Mouse (Mus musculus) forebrain, embryonic 11.5 days (tissue): ENCODE data around the gene Olfr1350. TPM values are rescaled to one million over a fixed set of nuclear protein-coding genes. Genes with fewer than 3 reads are reported as not detected.
"Not testable (repeated sequence)": the region's sequence is repeated elsewhere in the genome, so short reads cannot be mapped to it uniquely, and the experiment has no call there.

Source experiments
- ATAC-seq: fragments of 200-750 bp; cut with Nextera tagmentation; replicated peaks from 2 replicates; pipeline ENCODE4 v1.8.0; 2017; ENCODE audit warnings: moderate TSS enrichment; ENCODE audit not compliant: low FRiP score
- DNase-seq: peaks from one replicate; pipeline ENCODE4 v3.0.0-alpha.2; 2017; ENCODE audit warnings: low spot score
- H3K27ac ChIP-seq: fragments of 300-500 bp; sonication (generic); 2 replicates; pipeline ENCODE4 v1.5.1; 2014; ENCODE audit warnings: low read depth, low read length
- H3K27me3 ChIP-seq: fragments of 300-500 bp; sonication (generic); 2 replicates; pipeline ENCODE4 v1.6.1; 2014; ENCODE audit warnings: mild to moderate bottlenecking, low read length, mixed read lengths; ENCODE audit not compliant: control insufficient read depth, insufficient read depth
- H3K36me3 ChIP-seq: fragments of 300-500 bp; sonication (generic); 2 replicates; pipeline ENCODE4 v1.6.1; 2014; ENCODE audit warnings: mild to moderate bottlenecking, low read length, moderate library complexity, mixed read lengths; ENCODE audit not compliant: control insufficient read depth, insufficient read depth
- H3K4me1 ChIP-seq: fragments of 300-500 bp; sonication (generic); replicated peaks from 2 replicates; pipeline ENCODE4 v1.6.1; 2014; ENCODE audit warnings: low read length, mixed read lengths; ENCODE audit not compliant: control insufficient read depth, insufficient read depth
- H3K4me2 ChIP-seq: fragments of 300-500 bp; sonication (generic); 2 replicates; pipeline ENCODE4 v1.6.1; 2014; ENCODE audit warnings: low read depth, mild to moderate bottlenecking, low read length, moderate library complexity, mixed read lengths; ENCODE audit not compliant: severe bottlenecking
- H3K4me3 ChIP-seq: fragments of 300-500 bp; sonication (generic); 2 replicates; pipeline ENCODE4 v1.5.1; 2014; ENCODE audit warnings: low read depth, low read length
- H3K9ac ChIP-seq: fragments of 300-500 bp; sonication (generic); 2 replicates; pipeline ENCODE4 v1.6.1; 2014; ENCODE audit warnings: low read length
- H3K9me3 ChIP-seq: fragments of 300-500 bp; sonication (generic); 2 replicates; pipeline ENCODE4 v1.6.1; 2016; ENCODE audit warnings: low read length, mixed read lengths; ENCODE audit not compliant: control insufficient read depth
- WGBS: fragments of 180-500 bp; shearing (Covaris S2); extraction: QIAGEN DNeasy Blood & Tissue Kit; methylation state at CpG from one replicate; pipeline ENCODE4 v1.1.7; 2014; 5-methylcytosine and 5-hydroxymethylcytosine counted together
- polyA plus RNA-seq: library from polyadenylated mRNA; unstranded; fragments of >200 nt; fragmentation: Nextera tagmentation; extraction: Ambion mirVana; gene quantifications from 2 replicates; pipeline ENCODE4 v1.2.1, GENCODE M21; 2014

Olfr1350 gene
- not detected in 2 replicates for polyA plus RNA-seq

- no peak for ATAC-seq
- H3K27me3 ChIP-seq, result no peaks in the 10 kb centered on the region
- DNase-seq, result no peak
These were observed at the start of gene Olfr1350 for GRCm38 (mm10) chr7:6564541-6564940. Gene Olfr1350 (plus strand): TSS chr7:6564841.

GRCm38 (mm10) chr7:6521666-6522065 is 43.0 kb upstream of the Olfr1350 start:
- Histone ChIP-seq H3K36me3 (no peaks in the 10 kb centered on the region), H3K9me3 (peaks cover 7% of the 10 kb centered on the region; the same call in 1 of the 2 replicates), H3K4me1 (no peaks in the 10 kb centered on the region), H3K4me3 (no peak overlapping the region), H3K27me3 (no peaks in the 10 kb centered on the region), H3K9ac (no peak overlapping the region), H3K4me2 (no peak overlapping the region), H3K27ac (no peak overlapping the region)
- 46% methylated on average over 1 of the region's 1 CpGs for WGBS
- ATAC-seq (no peak), DNase-seq (no peak)

More at GRCm38 (mm10) chr7:6564541-6564940, at the start of gene Olfr1350:
- no peak within 1 kb of the TSS for H3K4me2 ChIP-seq
- no peaks in the 10 kb centered on the region for H3K36me3 ChIP-seq
- H3K4me1 ChIP-seq, result no peaks in the 10 kb centered on the region
- peaks cover 2% of the 10 kb centered on the region; the same call in 1 of the 2 replicates for H3K9me3 ChIP-seq
- no peak within 1 kb of the TSS for H3K9ac ChIP-seq
- no peak within 1 kb of the TSS for H3K4me3 ChIP-seq
- H3K27ac ChIP-seq, result no peak within 1 kb of the TSS

- no peak within 1 kb of the TSS for H3K9ac ChIP-seq
- 84% methylated on average over 5 of the region's 5 CpGs for WGBS
- ATAC-seq (no peak), DNase-seq (no peak)
- H3K36me3 ChIP-seq, result no peaks in the 10 kb centered on the region
- H3K27ac ChIP-seq, result no peak within 1 kb of the TSS
- H3K4me1 ChIP-seq, result no peaks in the 10 kb centered on the region
- no peaks in the 10 kb centered on the region for H3K27me3 ChIP-seq
- H3K4me2 ChIP-seq, result no peak within 1 kb of the TSS
- H3K4me3 ChIP-seq, result no peak within 1 kb of the TSS
- H3K9me3 ChIP-seq, result peaks cover 9% of the 10 kb centered on the region; the same call in 1 of the 2 replicates
These were observed 41.8 kb upstream of the Olfr1350 start, which contains the start of gene Olfr1349 for GRCm38 (mm10) chr7:6522850-6523249. Gene Olfr1349 (minus strand): TSS chr7:6522950.

- 66% methylated on average over 3 of the region's 3 CpGs for WGBS
- Histone ChIP-seq H3K4me1 (no peaks in the 10 kb centered on the region), H3K36me3 (no peaks in the 10 kb centered on the region), H3K27me3 (no peaks in the 10 kb centered on the region), H3K4me2 (no peak overlapping the region), H3K4me3 (no peak overlapping the region), H3K9me3 (peaks cover 9% of the 10 kb centered on the region; the same call in 1 of the 2 replicates), H3K27ac (no peak overlapping the region), H3K9ac (no peak overlapping the region)
- ATAC-seq, result no peak
- no peak for DNase-seq
These were observed 39.6 kb upstream of the Olfr1350 start for GRCm38 (mm10) chr7:6525001-6525400.

- H3K4me2 ChIP-seq, result no peak overlapping the region
- no peaks in the 10 kb centered on the region for H3K36me3 ChIP-seq
- H3K4me3 ChIP-seq, result no peak overlapping the region
- no peak overlapping the region for H3K27ac ChIP-seq
- no peak overlapping the region for H3K9ac ChIP-seq
- no peaks in the 10 kb centered on the region for H3K27me3 ChIP-seq
- ATAC-seq (no peak), DNase-seq (no peak)
- 69% methylated on average over 5 of the region's 5 CpGs for WGBS
- peaks cover 9% of the 10 kb centered on the region; the same call in 1 of the 2 replicates for H3K9me3 ChIP-seq
- H3K4me1 ChIP-seq, result no peaks in the 10 kb centered on the region
These were observed 38.5 kb upstream of the Olfr1350 start for GRCm38 (mm10) chr7:6526141-6526540.

- Histone ChIP-seq H3K36me3 (no peaks in the 10 kb centered on the region), H3K4me1 (no peaks in the 10 kb centered on the region), H3K4me3 (no peak overlapping the region), H3K9me3 (no peaks in the 10 kb centered on the region), H3K27me3 (no peaks in the 10 kb centered on the region), H3K4me2 (no peak overlapping the region), H3K9ac (no peak overlapping the region), H3K27ac (no peak overlapping the region)
- ATAC-seq (no peak), DNase-seq (no peak)
- 58% methylated on average over 8 of the region's 8 CpGs for WGBS
These were observed 21.6 kb downstream of the Olfr1350 start for GRCm38 (mm10) chr7:6586096-6586759.

- not testable (repeated sequence) for DNase-seq, H3K4me2 ChIP-seq, ATAC-seq
These were observed 24.1 kb downstream of the Olfr1350 start for GRCm38 (mm10) chr7:6588766-6589165.

GRCm38 (mm10) chr7:6603331-6603730 is 38.7 kb downstream of the Olfr1350 start:
- H3K9ac ChIP-seq, result no peak overlapping the region
- ATAC-seq, result no peak
- DNase-seq, result no peak
- 89% methylated on average over 9 of the region's 9 CpGs for WGBS
- H3K4me1 ChIP-seq, result no peaks in the 10 kb centered on the region
- no peaks in the 10 kb centered on the region; the same call in 1 of the 2 replicates for H3K36me3 ChIP-seq
- H3K4me2 ChIP-seq, result no peak overlapping the region
- no peaks in the 10 kb centered on the region; the same call in 1 of the 2 replicates for H3K9me3 ChIP-seq
- no peak overlapping the region for H3K4me3 ChIP-seq
- H3K27ac ChIP-seq, result no peak overlapping the region
- no peaks in the 10 kb centered on the region for H3K27me3 ChIP-seq

More at GRCm38 (mm10) chr7:6588766-6589165, 24.1 kb downstream of the Olfr1350 start:
- not testable (repeated sequence) for H3K4me3 ChIP-seq, H3K27me3 ChIP-seq, H3K36me3 ChIP-seq, H3K27ac ChIP-seq, H3K4me1 ChIP-seq, H3K9me3 ChIP-seq, H3K9ac ChIP-seq
- 84% methylated on average over 13 of the region's 13 CpGs for WGBS
